Mouse (Mus musculus) cortical plate, adult 2 months (tissue): ENCODE results near the gene Nrcam.

Experiments used
- CTCF ChIP-seq: fragments of 200-500 bp; IDR thresholded peaks from 2 replicates; pipeline ENCODE4 v1.5.1; 2011; ENCODE audit warnings: mild to moderate bottlenecking, control low read depth, low read length; ENCODE audit not compliant: insufficient read depth; ENCODE audit errors: extremely low read depth
- POLR2A ChIP-seq: fragments of 200-500 bp; IDR thresholded peaks from 2 replicates; pipeline ENCODE4 v1.6.1; 2011; ENCODE audit warnings: mild to moderate bottlenecking, low read length, control low read depth; ENCODE audit not compliant: insufficient read depth; ENCODE audit errors: extremely low read depth

DNA sequence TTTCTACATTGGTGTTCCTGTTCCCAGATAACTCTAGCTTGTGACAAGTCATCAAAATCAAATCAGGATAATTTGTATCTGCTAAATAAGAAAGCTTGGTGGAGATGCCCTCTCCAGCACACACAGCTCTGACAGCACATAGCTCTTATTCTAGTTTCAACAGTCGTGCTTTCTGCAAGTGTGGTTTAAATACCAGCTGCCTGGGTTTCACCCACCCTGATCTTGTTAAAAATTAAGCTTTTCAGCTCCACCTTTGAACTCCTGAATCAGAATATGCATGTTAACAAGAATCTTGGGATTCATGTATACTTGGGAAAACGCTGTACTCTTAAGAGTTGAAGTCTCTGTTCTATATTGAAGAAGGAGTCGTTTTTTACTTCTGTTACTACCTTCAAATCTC, 66.2 kb downstream of the Nrcam start:
- no peak for TF ChIP-seq CTCF
- no peak for TF ChIP-seq POLR2A
